Mouse (Mus musculus) splenic B cell, adult 2 months (primary cell): Measurements from ENCODE around the gene Lyl1.

Experiments used
- DNase-seq: peaks from one replicate; pipeline ENCODE4 v3.0.0-alpha.2; 2011; ENCODE audit warnings: low read depth, low spot score
- H3K27me3 ChIP-seq: 2 replicates; pipeline ENCODE4 v1.6.1; 2012; ENCODE audit warnings: mild to moderate bottlenecking, low read length, moderate library complexity, mixed read lengths; ENCODE audit not compliant: control insufficient read depth, poor library complexity, insufficient read depth, severe bottlenecking
- H3K36me3 ChIP-seq: 2 replicates; pipeline ENCODE4 v1.6.1; 2012; ENCODE audit warnings: mild to moderate bottlenecking, low read length, moderate library complexity, mixed read lengths; ENCODE audit not compliant: control insufficient read depth, poor library complexity, insufficient read depth, severe bottlenecking

Lyl1 gene

GRCm38 (mm10) chr8:84715893-84716468 lies 14.7 kb downstream of the Lyl1 start:
- no peaks in the 10 kb centered on the region for H3K27me3 ChIP-seq
- DNase-seq = no peak
- no peaks in the 10 kb centered on the region for H3K36me3 ChIP-seq

DNA sequence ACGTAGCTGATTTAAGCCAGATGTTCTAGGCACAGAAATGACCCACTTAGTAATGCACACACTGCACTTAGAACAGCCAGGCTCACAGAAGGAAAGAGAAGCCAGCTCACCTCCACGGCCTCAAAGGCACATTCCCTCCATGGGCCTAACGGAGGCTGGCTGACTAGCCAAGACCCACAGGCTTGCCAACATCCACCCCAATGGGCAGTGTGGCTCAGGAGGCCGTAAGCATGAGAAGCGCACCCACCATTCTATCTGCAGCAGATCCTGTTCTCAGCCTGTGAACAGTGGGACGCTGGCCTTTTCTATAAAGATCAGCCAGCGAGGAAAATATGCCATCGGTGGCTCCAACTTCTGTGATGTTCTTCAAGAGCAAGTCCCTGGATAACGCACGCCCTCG lies 15.5 kb downstream of the Lyl1 start:
- H3K27me3 ChIP-seq = no peaks in the 10 kb centered on the region
- H3K36me3 ChIP-seq = no peaks in the 10 kb centered on the region
- DNase-seq = no peak

DNA sequence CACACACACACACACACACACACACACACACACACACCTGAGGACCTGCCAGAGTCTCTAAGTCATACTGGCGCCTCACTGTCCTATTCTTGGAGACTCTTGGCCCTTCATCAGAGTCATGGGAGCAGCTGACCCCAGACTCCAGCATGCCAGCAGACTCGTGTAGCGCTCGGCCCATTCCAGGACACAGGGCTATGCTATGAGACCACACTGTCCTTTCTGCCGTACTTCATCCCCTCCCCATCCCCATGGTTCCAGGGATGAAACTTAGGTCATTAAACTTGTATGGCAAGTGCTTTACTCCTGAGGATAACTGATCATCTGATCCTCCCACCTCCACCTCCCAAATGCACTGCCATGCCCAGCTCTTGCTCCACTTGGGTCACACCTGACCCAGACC lies 17.2 kb downstream of the Lyl1 start:
- no peak for DNase-seq
- no peaks in the 10 kb centered on the region for H3K27me3 ChIP-seq

DNA sequence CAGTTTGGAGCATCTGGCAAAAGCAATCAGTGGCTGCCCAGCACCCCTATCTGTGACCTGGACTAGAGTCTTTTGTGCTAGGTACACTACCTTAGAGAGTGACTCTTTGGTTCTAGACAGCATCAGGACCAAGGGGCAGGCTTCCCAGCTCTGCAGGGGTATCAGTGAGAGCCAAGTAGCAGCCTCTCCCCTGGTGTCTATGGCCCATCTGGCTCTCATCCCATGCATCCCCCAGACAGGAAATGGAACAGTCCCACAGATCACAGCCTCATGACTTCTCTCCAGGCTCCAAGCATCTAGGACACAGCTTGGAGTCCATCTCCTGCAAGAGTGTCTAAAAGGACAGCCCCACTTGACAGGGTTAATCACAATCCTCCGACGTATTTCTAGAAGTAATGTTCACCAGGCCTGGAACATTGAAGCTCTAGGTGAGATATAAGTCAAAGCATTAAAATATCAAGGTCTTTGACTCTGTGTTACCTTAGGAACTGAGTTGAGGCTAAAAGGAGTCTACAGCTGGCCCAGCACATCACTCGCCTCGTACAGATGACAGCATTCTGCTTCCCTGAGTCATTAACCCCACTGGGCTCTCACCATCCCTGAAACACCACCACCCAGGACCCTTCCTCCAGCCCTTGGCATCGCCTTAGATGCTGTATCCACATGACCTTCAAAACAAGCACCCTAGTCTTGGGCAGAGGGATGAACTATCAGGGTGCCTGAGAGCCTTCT lies 17.9 kb downstream of the Lyl1 start:
- Histone ChIP-seq H3K27me3 (no peaks in the 10 kb centered on the region), H3K36me3 (no peaks in the 10 kb centered on the region)
- no peak for DNase-seq

More for the DNA sequence above, 17.2 kb downstream of the Lyl1 start:
- no peaks in the 10 kb centered on the region for H3K36me3 ChIP-seq

- no peak for DNase-seq
- Histone ChIP-seq H3K27me3 (no peaks in the 10 kb centered on the region), H3K36me3 (no peaks in the 10 kb centered on the region)
These were observed 21.2 kb downstream of the Lyl1 start for GRCm38 (mm10) chr8:84722530-84722849.

GRCm38 (mm10) chr8:84722850-84723570 lies 21.8 kb downstream of the Lyl1 start, which contains the start of gene G430095P16Rik:
Gene G430095P16Rik, plus strand, starts transcription at chr8:84723007.
- Histone ChIP-seq H3K36me3 (no peaks in the 10 kb centered on the region), H3K27me3 (no peaks in the 10 kb centered on the region)
- peak; percentile 50 for DNase-seq

GRCm38 (mm10) chr8:84723571-84723900 lies 22.3 kb downstream of the Lyl1 start:
- no peaks in the 10 kb centered on the region for H3K27me3 ChIP-seq
- no peaks in the 10 kb centered on the region for H3K36me3 ChIP-seq
- DNase-seq = no peak

GRCm38 (mm10) chr8:84724683-84725082 lies 23.4 kb downstream of the Lyl1 start:
- no peaks in the 10 kb centered on the region for H3K27me3 ChIP-seq
- H3K36me3 ChIP-seq = no peaks in the 10 kb centered on the region
- no peak for DNase-seq

- Histone ChIP-seq H3K27me3 (no peaks in the 10 kb centered on the region), H3K36me3 (no peaks in the 10 kb centered on the region)
- no peak for DNase-seq
These were observed 24.1 kb downstream of the Lyl1 start for GRCm38 (mm10) chr8:84725246-84725940.

DNA sequence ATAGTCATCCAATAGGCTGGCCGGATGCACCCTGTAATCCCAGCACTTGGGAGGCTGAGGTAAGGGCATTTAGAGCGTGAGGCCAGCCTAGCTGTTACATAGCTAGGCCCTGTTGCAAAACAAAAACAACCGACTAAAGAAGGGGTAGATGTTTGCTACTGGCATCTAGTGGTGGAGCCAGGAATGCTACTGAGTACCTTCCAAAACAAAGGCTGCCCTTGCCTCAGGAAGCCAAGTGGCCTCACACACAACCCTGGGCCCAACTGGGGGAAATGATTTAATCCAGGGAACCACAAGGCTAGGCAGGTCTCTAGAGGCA lies 24.6 kb downstream of the Lyl1 start:
- no peaks in the 10 kb centered on the region for H3K27me3 ChIP-seq
- H3K36me3 ChIP-seq = no peaks in the 10 kb centered on the region
- DNase-seq = peak; percentile 20

- no peaks in the 10 kb centered on the region for H3K36me3 ChIP-seq
- no peaks in the 10 kb centered on the region for H3K27me3 ChIP-seq
- DNase-seq = no peak
These were observed 27.2 kb downstream of the Lyl1 start for GRCm38 (mm10) chr8:84728474-84728873.

DNA sequence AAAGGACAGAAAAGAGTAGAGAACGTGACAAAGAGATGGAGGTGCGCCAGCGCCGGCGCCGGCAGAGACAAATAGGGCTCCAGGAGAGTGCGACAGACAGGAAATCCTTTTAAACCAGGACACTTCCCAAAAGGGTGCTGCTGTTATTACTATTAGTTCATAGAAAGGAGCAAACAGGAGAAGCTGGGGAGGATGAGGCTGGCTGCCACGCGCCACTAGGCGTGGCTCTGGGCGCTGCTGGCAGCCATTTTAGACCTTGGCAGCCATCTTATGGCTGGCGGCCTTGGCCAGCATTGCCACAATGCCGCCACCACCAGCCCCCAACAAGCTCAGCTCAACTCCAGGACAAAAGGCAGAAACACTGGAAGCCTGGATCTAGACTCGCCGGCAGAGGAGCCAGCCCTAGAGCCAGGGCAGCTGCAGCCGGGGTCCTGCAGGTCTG lies 28.7 kb downstream of the Lyl1 start:
- no peak for DNase-seq
- Histone ChIP-seq H3K27me3 (no peaks in the 10 kb centered on the region), H3K36me3 (no peaks in the 10 kb centered on the region)

- no peak for DNase-seq
These were observed 29.5 kb downstream of the Lyl1 start for GRCm38 (mm10) chr8:84730541-84731370.

DNA sequence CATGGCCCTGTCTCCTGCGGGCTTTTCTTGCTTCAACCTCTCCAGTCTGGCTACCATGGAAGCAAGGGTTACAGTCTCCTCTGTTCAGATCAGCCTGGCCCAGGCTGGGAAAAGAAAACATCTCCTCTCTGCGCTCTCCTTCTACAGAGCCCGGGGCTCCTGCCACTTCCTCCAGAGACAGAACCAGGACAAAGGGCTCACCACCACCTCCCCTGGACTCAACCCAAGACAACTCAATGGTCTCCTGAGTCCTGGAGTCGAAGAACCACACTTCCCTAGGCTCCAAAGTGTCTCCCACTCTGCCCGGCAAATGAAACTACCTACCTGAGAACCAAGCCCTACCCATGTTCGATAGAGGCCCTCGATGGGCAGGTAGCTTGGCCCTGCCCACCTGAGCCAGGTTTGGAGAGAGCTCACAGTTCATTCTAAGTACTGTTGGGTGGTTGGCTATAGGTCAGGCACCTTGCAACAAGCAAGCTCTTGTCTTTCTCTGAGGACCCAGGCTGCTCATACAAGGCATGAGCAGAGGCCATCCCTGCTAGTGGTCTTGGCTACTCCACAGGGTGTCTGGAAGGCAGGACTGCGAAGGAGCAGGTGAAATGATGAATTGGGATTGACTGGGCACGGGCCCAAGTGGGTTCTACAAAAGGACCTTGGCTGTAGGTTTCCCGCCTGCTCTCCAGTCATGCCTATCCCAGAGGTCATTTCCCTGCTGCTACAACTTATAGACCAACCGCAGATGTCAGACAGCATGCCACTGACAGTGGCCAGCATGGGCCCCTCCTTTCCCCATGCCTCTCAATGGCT lies 30.3 kb downstream of the Lyl1 start:
- H3K27me3 ChIP-seq = no peaks in the 10 kb centered on the region
- no peak for DNase-seq

More at GRCm38 (mm10) chr8:84730541-84731370, 29.5 kb downstream of the Lyl1 start:
- Histone ChIP-seq H3K27me3 (no peaks in the 10 kb centered on the region), H3K36me3 (no peaks in the 10 kb centered on the region)

More for the DNA sequence above, 30.3 kb downstream of the Lyl1 start:
- H3K36me3 ChIP-seq = no peaks in the 10 kb centered on the region
